Mouse (Mus musculus) neural tube, embryonic 14.5 days (tissue): Measurements from ENCODE around the gene Gm2115. TPM values are rescaled to one million over a fixed set of nuclear protein-coding genes. Genes with fewer than 3 reads are reported as not detected.

Experiments used
- ATAC-seq: fragments of 200-750 bp; cut with Nextera tagmentation; 2 replicates; pipeline ENCODE4 v1.8.0; 2017; ENCODE audit warnings: low read depth, mild to moderate bottlenecking, moderate TSS enrichment, moderate library complexity
- H3K27ac ChIP-seq: fragments of 300-500 bp; sonication (generic); 2 replicates; pipeline ENCODE4 v1.5.1; 2014; ENCODE audit warnings: low read depth, mild to moderate bottlenecking, control low read depth, low read length, moderate library complexity, mixed read lengths
- H3K27me3 ChIP-seq: fragments of 300-500 bp; sonication (generic); 2 replicates; pipeline ENCODE4 v1.6.1; 2014; ENCODE audit warnings: low read length; ENCODE audit not compliant: control insufficient read depth, insufficient read depth
- H3K36me3 ChIP-seq: fragments of 300-500 bp; sonication (generic); 2 replicates; pipeline ENCODE4 v1.6.1; 2014; ENCODE audit warnings: low read length, mixed read lengths; ENCODE audit not compliant: control insufficient read depth, insufficient read depth
- H3K4me1 ChIP-seq: fragments of 300-500 bp; sonication (generic); 2 replicates; pipeline ENCODE4 v1.6.1; 2014; ENCODE audit warnings: low read length; ENCODE audit not compliant: control insufficient read depth, insufficient read depth
- H3K4me2 ChIP-seq: fragments of 300-500 bp; sonication (generic); 2 replicates; pipeline ENCODE4 v1.6.1; 2014; ENCODE audit warnings: mild to moderate bottlenecking, low read depth, low read length, control low read depth
- H3K4me3 ChIP-seq: fragments of 300-500 bp; sonication (generic); 2 replicates; pipeline ENCODE4 v1.5.1; 2014; ENCODE audit warnings: low read depth, low read length, control low read depth, mixed read lengths
- H3K9ac ChIP-seq: fragments of 300-500 bp; sonication (generic); replicated peaks from 2 replicates; pipeline ENCODE4 v1.6.1; 2014; ENCODE audit warnings: low read depth, mild to moderate bottlenecking, control low read depth, low read length, mixed read lengths
- H3K9me3 ChIP-seq: fragments of 300-500 bp; sonication (generic); 2 replicates; pipeline ENCODE4 v1.6.1; 2016; ENCODE audit warnings: low read length; ENCODE audit not compliant: control insufficient read depth
- WGBS: fragments of 180-500 bp; shearing (Covaris S2); extraction: QIAGEN DNeasy Blood & Tissue Kit; methylation state at CpG from one replicate; pipeline ENCODE4 v1.1.7; 2014; 5-methylcytosine and 5-hydroxymethylcytosine counted together
- polyA plus RNA-seq: library from polyadenylated mRNA; unstranded; fragments of >200 nt; fragmentation: Nextera tagmentation; extraction: Ambion mirVana; gene quantifications from 2 replicates; pipeline ENCODE4 v1.2.1, GENCODE M21; 2014

Gene Gm2115
- polyA plus RNA-seq, 1 experiment from 2014 or later, result 5.9 TPM

DNA sequence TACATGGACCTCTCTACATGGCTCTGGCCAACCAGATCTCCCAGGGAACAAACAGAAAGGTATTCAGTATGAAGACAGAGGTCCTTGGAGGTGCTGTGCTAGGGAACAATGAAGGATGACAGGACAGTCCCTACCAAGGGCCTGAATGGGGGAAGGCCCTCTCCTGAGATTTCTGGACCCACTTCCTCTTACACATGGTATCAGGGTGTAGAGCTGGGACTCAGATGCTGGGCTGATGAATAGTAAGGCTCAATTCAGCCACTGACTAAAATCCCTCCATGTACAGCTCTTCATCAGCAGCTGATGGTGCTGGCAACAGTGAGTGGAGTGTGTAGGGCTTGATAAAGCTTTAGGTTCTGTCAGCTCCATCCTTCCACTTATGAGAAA, 66.2 kb downstream of the Gm2115 start:
- no peak; the same call in 1 of the 2 replicates for ATAC-seq

GRCm38 (mm10) chr7:84596002-84596401, 67.2 kb downstream of the Gm2115 start:
- H3K36me3 ChIP-seq, result no peaks in the 10 kb centered on the region
- no peaks in the 10 kb centered on the region for H3K4me1 ChIP-seq
- no peak overlapping the region for H3K9ac ChIP-seq
- no peaks in the 10 kb centered on the region for H3K27me3 ChIP-seq
- H3K4me2 ChIP-seq, result no peak overlapping the region
- no peak for ATAC-seq
- H3K4me3 ChIP-seq, result no peak overlapping the region
- no peak overlapping the region for H3K27ac ChIP-seq
- WGBS, result 90% methylated on average over 3 of the region's 3 CpGs
- H3K9me3 ChIP-seq, result no peaks in the 10 kb centered on the region

More for the DNA sequence above, 66.2 kb downstream of the Gm2115 start:
- no peaks in the 10 kb centered on the region for H3K4me1 ChIP-seq
- no peak overlapping the region for H3K4me2 ChIP-seq
- no peaks in the 10 kb centered on the region for H3K36me3 ChIP-seq
- no peak overlapping the region for H3K9ac ChIP-seq
- no peaks in the 10 kb centered on the region for H3K9me3 ChIP-seq
- H3K4me3 ChIP-seq, result no peak overlapping the region
- no peaks in the 10 kb centered on the region for H3K27me3 ChIP-seq
- H3K27ac ChIP-seq, result no peak overlapping the region

GRCm38 (mm10) chr7:84596633-84597032, 67.9 kb downstream of the Gm2115 start:
- 93% methylated on average over 3 of the region's 3 CpGs for WGBS
- H3K9ac ChIP-seq, result no peak overlapping the region
- no peak overlapping the region for H3K4me3 ChIP-seq
- H3K27me3 ChIP-seq, result no peaks in the 10 kb centered on the region
- H3K36me3 ChIP-seq, result no peaks in the 10 kb centered on the region
- ATAC-seq, result no peak
- H3K9me3 ChIP-seq, result no peaks in the 10 kb centered on the region
- H3K4me1 ChIP-seq, result no peaks in the 10 kb centered on the region
- H3K27ac ChIP-seq, result no peak overlapping the region
- no peak overlapping the region for H3K4me2 ChIP-seq

GRCm38 (mm10) chr7:84600631-84601030, 71.9 kb downstream of the Gm2115 start:
- no peak overlapping the region for H3K4me2 ChIP-seq
- no peaks in the 10 kb centered on the region for H3K36me3 ChIP-seq
- H3K27me3 ChIP-seq, result no peaks in the 10 kb centered on the region
- no peak for ATAC-seq
- H3K9me3 ChIP-seq, result no peaks in the 10 kb centered on the region
- H3K4me3 ChIP-seq, result no peak overlapping the region
- H3K4me1 ChIP-seq, result peaks cover 6% of the 10 kb centered on the region
- H3K9ac ChIP-seq, result no peak overlapping the region
- WGBS, result 90% methylated on average over 2 of the region's 2 CpGs
- no peak overlapping the region for H3K27ac ChIP-seq

DNA sequence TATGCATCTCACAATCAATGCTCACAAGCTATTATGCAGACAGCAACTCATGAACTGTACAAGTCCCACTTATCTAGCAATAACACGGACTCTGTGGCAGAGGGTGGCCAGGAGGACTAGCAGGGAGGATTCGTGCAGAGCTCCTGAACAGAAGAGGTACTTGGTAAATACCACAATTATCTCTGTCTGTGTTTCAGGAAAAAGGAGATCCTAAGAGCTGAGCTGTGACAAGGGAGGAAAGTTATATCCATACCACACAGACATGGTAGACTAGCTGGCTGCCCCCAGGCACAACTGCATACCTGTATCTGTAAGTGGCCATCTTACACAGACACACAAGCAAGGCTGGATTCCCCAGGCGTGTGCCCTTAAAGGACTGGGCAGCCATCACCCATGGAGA, 72.6 kb downstream of the Gm2115 start:
- H3K9me3 ChIP-seq, result no peaks in the 10 kb centered on the region
- H3K4me2 ChIP-seq, result no peak overlapping the region
- no peak for ATAC-seq

DNA sequence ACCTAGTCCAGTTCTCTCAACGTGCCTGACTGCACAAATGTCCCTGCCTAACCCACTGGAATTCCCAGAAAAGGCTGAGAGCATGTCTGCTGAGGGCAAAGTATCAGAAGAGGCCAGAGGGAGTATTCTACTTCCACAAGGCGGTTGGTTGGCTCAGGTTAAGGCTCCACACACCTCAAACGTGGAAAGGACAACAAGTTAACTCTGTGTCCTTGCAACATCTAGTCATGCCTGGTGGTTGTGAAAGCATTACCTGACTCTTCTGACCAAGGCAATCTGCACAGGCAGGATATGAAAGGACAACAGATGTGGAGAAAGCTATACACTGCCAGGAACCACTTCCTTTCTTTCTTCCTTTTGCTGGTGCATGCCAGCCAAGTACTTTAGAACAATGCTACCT, 75.7 kb downstream of the Gm2115 start:
- 64% methylated on average over 3 of the region's 3 CpGs for WGBS
- Histone ChIP-seq H3K27me3 (no peaks in the 10 kb centered on the region), H3K27ac (no peak overlapping the region), H3K9me3 (no peaks in the 10 kb centered on the region), H3K4me3 (no peak overlapping the region), H3K4me1 (peaks cover 6% of the 10 kb centered on the region), H3K4me2 (no peak overlapping the region), H3K9ac (no peak overlapping the region), H3K36me3 (no peaks in the 10 kb centered on the region)
- no peak for ATAC-seq

More for the DNA sequence above, 72.6 kb downstream of the Gm2115 start:
- Histone ChIP-seq H3K4me3 (no peak overlapping the region), H3K36me3 (no peaks in the 10 kb centered on the region), H3K9ac (no peak overlapping the region), H3K27ac (no peak overlapping the region), H3K27me3 (no peaks in the 10 kb centered on the region), H3K4me1 (peaks cover 6% of the 10 kb centered on the region)
- WGBS, result 86% methylated on average over 3 of the region's 3 CpGs

- peak; percentile 57 for ATAC-seq
- no peak overlapping the region for H3K27ac ChIP-seq
These were observed 76.4 kb downstream of the Gm2115 start for GRCm38 (mm10) chr7:84605033-84605687.

DNA sequence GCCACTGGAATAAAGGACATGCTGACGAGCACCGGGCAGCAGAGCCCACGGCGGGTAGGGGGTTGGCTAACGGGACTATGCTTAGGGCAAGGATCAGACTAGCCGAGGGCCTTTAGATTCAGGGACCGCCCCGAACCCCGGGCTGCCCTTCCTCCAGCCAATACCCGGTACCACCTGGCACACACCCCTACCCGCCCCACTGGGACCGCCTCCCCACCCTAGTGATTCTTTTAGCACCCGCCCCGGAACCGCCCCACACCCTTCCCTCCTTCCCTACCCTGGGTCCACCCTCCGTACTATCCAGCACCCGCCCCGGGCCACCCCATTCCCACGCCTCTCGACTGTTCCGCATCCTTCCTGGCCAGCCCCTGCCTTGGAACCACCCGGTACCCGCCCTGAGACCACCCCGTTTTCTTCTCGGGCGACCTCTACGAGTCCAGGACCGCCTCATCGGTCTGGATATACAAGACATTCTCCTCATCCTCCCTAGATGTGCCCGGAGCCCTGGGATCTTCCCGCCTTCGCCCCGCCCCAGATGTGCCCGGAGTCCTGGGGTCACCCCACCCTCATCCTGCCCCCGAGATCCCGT, 77.0 kb downstream of the Gm2115 start:
- H3K27me3 ChIP-seq, result no peaks in the 10 kb centered on the region
- peak overlapping the region; percentile 97 for H3K4me2 ChIP-seq
- no peaks in the 10 kb centered on the region for H3K9me3 ChIP-seq
- no peak overlapping the region for H3K27ac ChIP-seq
- peak; percentile 90 for ATAC-seq
- H3K9ac ChIP-seq, result peak overlapping the region; percentile 69
- H3K36me3 ChIP-seq, result no peaks in the 10 kb centered on the region
- peaks cover 6% of the 10 kb centered on the region for H3K4me1 ChIP-seq
- H3K4me3 ChIP-seq, result peak overlapping the region; percentile 47
- WGBS, result 1% methylated on average over 32 of the region's 36 CpGs

More at GRCm38 (mm10) chr7:84605033-84605687, 76.4 kb downstream of the Gm2115 start:
- Histone ChIP-seq H3K9ac (peak overlapping the region; percentile 69), H3K4me3 (peak overlapping the region; percentile 47), H3K9me3 (no peaks in the 10 kb centered on the region), H3K36me3 (no peaks in the 10 kb centered on the region), H3K27me3 (no peaks in the 10 kb centered on the region), H3K4me1 (peaks cover 6% of the 10 kb centered on the region), H3K4me2 (peak overlapping the region; percentile 97)
- 8% methylated on average over 19 of the region's 19 CpGs for WGBS

DNA sequence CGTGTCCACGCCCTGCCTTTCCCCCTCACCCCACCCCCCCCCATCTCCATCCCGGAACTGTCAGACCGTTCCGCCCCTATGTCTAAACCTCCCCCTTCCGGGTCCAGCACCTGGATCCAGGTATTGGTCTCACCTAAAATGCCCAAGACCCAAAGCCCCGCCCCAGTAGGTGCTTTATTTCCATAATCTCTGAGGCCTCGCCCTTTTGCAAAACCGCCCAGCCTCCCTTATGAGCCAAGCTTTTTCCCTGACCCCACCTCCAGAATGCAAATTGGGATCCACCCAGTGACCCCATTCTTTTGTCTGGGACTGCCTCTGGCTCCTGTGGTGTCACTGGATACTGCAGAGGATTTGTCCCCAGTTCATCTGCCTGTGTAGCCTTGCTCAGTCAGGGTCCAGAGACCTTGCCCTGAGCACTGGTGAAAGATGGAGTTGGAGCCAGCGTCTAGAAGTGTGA, 77.6 kb downstream of the Gm2115 start, which contains the start of gene Fah:
TSS of gene Fah (minus strand) at position 430 of the 457 bp plus-strand sequence.
- peak; percentile 49 for ATAC-seq
- H3K4me1 ChIP-seq, result peaks cover 6% of the 10 kb centered on the region
- peak within 1 kb of the TSS; percentile 69 for H3K9ac ChIP-seq
- no peaks in the 10 kb centered on the region for H3K9me3 ChIP-seq
- no peaks in the 10 kb centered on the region for H3K36me3 ChIP-seq
- no peak within 1 kb of the TSS for H3K27ac ChIP-seq
- no peaks in the 10 kb centered on the region for H3K27me3 ChIP-seq
- 0% methylated on average over 10 of the region's 10 CpGs for WGBS
- H3K4me2 ChIP-seq, result peak within 1 kb of the TSS; percentile 97
- H3K4me3 ChIP-seq, result peak within 1 kb of the TSS; percentile 47
